Mouse (Mus musculus) forebrain, embryonic 11.5 days (tissue): ENCODE data around the gene Gm266. TPM values are rescaled to one million over a fixed set of nuclear protein-coding genes. Genes with fewer than 3 reads are reported as not detected.

Experiments used
- ATAC-seq: fragments of 200-750 bp; cut with Nextera tagmentation; replicated peaks from 2 replicates; pipeline ENCODE4 v1.8.0; 2017; ENCODE audit warnings: moderate TSS enrichment; ENCODE audit not compliant: low FRiP score
- DNase-seq: peaks from one replicate; pipeline ENCODE4 v3.0.0-alpha.2; 2017; ENCODE audit warnings: low spot score
- H3K27ac ChIP-seq: fragments of 300-500 bp; sonication (generic); 2 replicates; pipeline ENCODE4 v1.5.1; 2014; ENCODE audit warnings: low read depth, low read length
- H3K27me3 ChIP-seq: fragments of 300-500 bp; sonication (generic); 2 replicates; pipeline ENCODE4 v1.6.1; 2014; ENCODE audit warnings: mild to moderate bottlenecking, low read length, mixed read lengths; ENCODE audit not compliant: control insufficient read depth, insufficient read depth
- H3K36me3 ChIP-seq: fragments of 300-500 bp; sonication (generic); 2 replicates; pipeline ENCODE4 v1.6.1; 2014; ENCODE audit warnings: mild to moderate bottlenecking, low read length, moderate library complexity, mixed read lengths; ENCODE audit not compliant: control insufficient read depth, insufficient read depth
- H3K4me1 ChIP-seq: fragments of 300-500 bp; sonication (generic); replicated peaks from 2 replicates; pipeline ENCODE4 v1.6.1; 2014; ENCODE audit warnings: low read length, mixed read lengths; ENCODE audit not compliant: control insufficient read depth, insufficient read depth
- H3K4me2 ChIP-seq: fragments of 300-500 bp; sonication (generic); 2 replicates; pipeline ENCODE4 v1.6.1; 2014; ENCODE audit warnings: low read depth, mild to moderate bottlenecking, low read length, moderate library complexity, mixed read lengths; ENCODE audit not compliant: severe bottlenecking
- H3K4me3 ChIP-seq: fragments of 300-500 bp; sonication (generic); 2 replicates; pipeline ENCODE4 v1.5.1; 2014; ENCODE audit warnings: low read depth, low read length
- H3K9ac ChIP-seq: fragments of 300-500 bp; sonication (generic); 2 replicates; pipeline ENCODE4 v1.6.1; 2014; ENCODE audit warnings: low read length
- H3K9me3 ChIP-seq: fragments of 300-500 bp; sonication (generic); 2 replicates; pipeline ENCODE4 v1.6.1; 2016; ENCODE audit warnings: low read length, mixed read lengths; ENCODE audit not compliant: control insufficient read depth
- WGBS: fragments of 180-500 bp; shearing (Covaris S2); extraction: QIAGEN DNeasy Blood & Tissue Kit; methylation state at CpG from one replicate; pipeline ENCODE4 v1.1.7; 2014; 5-methylcytosine and 5-hydroxymethylcytosine counted together
- polyA plus RNA-seq: library from polyadenylated mRNA; unstranded; fragments of >200 nt; fragmentation: Nextera tagmentation; extraction: Ambion mirVana; gene quantifications from 2 replicates; pipeline ENCODE4 v1.2.1, GENCODE M21; 2014

Gene Gm266
- polyA plus RNA-seq, 1 experiment from 2014 or later = 4.7 TPM

DNA sequence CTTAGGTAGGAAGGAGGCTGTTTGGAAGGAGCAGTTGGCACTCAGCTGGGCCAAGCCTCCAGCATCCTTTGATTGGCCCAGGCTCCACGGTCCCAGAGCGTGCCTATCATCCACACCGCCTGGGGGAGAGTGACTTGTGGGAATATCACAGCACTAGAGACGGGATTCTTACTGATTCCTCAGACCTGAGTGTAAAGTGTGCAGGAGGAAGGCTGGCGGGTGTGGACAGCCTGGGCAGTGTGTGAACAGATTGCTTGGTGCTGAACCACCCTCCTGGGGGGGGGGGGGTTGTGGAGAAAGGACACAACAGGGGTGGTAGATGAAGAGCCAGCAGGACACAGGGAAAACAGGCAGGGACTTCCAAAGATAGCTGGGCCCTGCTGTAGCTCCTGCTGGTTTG lies 38.9 kb downstream of the Gm266 start:
- no peak for DNase-seq
- Histone ChIP-seq H3K9ac (no peak overlapping the region), H3K4me3 (no peak overlapping the region), H3K4me2 (no peak overlapping the region), H3K4me1 (peaks cover 12% of the 10 kb centered on the region), H3K27me3 (peaks cover 92% of the 10 kb centered on the region), H3K27ac (no peak overlapping the region), H3K9me3 (no peaks in the 10 kb centered on the region), H3K36me3 (no peaks in the 10 kb centered on the region)
- no peak for ATAC-seq
- WGBS = 11% methylated on average over 5 of the region's 5 CpGs

DNA sequence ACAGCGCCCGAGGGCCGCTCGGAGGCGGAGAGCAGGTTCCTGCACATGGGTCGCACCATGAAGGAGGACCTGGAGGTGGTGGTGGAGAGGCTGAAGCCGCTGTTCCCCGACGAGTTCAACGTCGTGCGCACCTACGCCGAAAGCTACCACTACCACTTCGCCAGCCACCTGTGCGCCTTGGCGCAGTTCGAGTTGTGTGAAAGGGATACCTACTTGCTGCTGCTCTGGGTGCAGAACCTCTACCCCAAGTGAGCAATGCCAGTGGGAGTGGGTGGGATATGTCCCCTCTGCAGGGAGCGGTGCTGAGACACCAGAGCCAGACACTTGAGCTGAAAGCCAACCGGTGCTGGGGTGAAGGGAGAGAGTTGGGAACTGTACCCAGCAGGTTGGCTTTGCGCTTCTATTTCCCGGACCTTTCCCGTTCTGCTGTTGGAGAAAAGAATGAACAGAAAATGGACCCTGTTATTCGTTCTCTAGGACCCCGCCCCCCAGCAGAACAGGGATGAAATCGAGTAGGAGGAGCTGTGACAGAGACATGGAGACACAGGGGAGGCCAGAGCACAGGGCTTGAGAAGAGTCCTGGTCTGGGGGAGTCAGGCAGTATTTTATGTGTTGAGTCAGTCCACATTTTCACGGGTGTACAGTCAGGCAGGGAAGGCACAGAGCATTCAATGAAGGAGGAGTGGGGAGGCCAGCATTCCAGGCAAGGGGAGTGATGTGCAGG lies 39.6 kb downstream of the Gm266 start:
- Histone ChIP-seq H3K36me3 (no peaks in the 10 kb centered on the region), H3K27me3 (peaks cover 90% of the 10 kb centered on the region), H3K4me2 (peak overlapping the region; percentile 33; the same call in 1 of the 2 replicates), H3K9ac (no peak overlapping the region), H3K27ac (no peak overlapping the region), H3K4me1 (peaks cover 12% of the 10 kb centered on the region), H3K9me3 (no peaks in the 10 kb centered on the region), H3K4me3 (0 out of 2 replicates have a peak overlapping the region, but pooled peaks have one; percentile 9)
- WGBS = 3% methylated on average over 27 of the region's 27 CpGs
- ATAC-seq (no peak), DNase-seq (no peak)

DNA sequence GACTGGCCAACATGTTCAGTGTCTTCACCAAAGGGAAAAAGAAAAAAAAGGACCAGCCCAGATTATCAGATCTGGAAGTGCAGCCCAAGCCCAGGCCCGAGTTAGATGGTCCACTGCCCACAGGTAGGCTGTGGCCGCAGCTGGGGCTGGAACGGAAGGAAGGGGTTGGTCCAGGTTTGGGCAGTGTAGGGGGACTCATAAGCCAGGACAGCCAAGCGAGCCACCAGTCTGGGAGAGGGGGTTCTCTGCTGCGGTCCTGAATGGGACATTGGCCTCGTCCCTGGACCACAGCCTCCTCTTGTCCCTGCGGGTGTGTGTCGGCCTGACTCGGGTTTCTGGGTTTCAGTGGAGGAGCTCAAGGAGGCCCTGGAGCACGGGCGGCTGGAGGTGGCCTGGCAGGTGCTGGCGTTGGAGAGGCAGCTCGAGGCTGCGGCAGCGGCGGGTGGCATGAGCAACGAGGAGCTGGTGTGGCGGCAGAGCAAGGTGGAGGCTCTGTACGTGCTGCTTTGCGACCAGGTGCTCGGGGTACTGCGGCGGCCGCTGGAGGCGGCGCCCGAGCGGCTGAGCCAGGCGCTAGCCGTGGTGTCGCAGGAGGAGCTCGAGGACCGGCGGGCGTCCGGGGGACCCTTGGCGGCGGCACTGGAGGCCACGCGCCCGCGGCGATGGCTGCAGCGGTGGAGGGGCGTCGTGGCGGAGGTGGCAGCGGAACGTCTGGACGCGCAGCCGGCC lies 40.3 kb downstream of the Gm266 start:
- 2% methylated on average over 52 of the region's 52 CpGs for WGBS
- ATAC-seq (no peak), DNase-seq (no peak)
- no peak overlapping the region for H3K9ac ChIP-seq
- no peak overlapping the region for H3K27ac ChIP-seq
- H3K36me3 ChIP-seq = no peaks in the 10 kb centered on the region
- H3K27me3 ChIP-seq = peaks cover 88% of the 10 kb centered on the region
- 0 out of 2 replicates have a peak overlapping the region, but pooled peaks have one; percentile 9 for H3K4me3 ChIP-seq
- peak overlapping the region; percentile 33; the same call in 1 of the 2 replicates for H3K4me2 ChIP-seq
- no peaks in the 10 kb centered on the region for H3K9me3 ChIP-seq
- H3K4me1 ChIP-seq = peaks cover 12% of the 10 kb centered on the region

DNA sequence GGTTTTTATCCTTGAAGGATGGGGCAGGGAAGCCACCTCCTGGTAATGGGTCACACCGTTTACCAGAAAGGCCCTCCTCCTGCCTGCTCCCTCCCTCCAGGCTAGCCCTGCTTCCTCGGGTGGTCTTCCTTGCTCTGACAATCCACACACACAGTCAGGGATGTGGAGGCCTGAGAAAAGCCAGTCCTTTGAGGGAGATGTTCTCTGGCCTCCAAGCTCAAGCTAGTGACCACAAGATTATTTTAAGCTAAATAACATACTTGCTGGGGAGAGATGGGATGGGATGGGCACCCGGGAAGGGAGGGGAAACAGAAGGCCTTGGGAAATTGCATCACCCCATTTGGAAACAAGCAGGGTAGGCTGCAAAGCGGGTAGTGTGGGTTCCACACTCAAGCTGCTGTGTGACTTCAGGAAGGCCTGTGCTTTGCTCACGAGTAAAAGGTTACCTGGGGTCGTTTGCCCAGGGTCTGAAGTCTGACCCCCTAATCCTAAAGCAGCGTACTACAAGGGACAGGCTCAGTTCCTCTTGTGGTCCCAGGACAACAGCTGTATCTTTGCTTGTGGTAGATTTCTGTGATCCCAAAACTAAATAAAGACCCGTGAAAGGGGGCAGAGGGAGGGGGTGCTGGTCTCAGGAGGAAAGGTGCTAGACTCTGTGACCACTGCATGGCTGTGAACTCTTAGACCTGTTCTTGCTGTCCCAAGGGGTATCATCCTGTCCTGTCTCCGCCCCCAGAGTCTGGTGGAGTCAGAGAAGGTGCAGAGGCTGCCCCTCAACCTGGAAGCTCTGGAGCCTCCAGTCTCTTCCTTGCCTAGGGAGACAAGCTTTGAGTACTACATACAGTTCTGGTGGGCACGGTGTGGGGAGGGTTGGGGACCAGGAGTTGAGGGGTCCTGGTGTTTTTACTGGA lies 41.4 kb downstream of the Gm266 start:
- no peak overlapping the region for H3K4me2 ChIP-seq
- no peak overlapping the region for H3K27ac ChIP-seq
- H3K4me3 ChIP-seq = no peak overlapping the region
- ATAC-seq (no peak), DNase-seq (no peak)
- no peak overlapping the region for H3K9ac ChIP-seq
- H3K27me3 ChIP-seq = peaks cover 76% of the 10 kb centered on the region
- WGBS = 18% methylated on average over 10 of the region's 10 CpGs
- H3K36me3 ChIP-seq = no peaks in the 10 kb centered on the region
- H3K9me3 ChIP-seq = no peaks in the 10 kb centered on the region
- peaks cover 12% of the 10 kb centered on the region for H3K4me1 ChIP-seq

DNA sequence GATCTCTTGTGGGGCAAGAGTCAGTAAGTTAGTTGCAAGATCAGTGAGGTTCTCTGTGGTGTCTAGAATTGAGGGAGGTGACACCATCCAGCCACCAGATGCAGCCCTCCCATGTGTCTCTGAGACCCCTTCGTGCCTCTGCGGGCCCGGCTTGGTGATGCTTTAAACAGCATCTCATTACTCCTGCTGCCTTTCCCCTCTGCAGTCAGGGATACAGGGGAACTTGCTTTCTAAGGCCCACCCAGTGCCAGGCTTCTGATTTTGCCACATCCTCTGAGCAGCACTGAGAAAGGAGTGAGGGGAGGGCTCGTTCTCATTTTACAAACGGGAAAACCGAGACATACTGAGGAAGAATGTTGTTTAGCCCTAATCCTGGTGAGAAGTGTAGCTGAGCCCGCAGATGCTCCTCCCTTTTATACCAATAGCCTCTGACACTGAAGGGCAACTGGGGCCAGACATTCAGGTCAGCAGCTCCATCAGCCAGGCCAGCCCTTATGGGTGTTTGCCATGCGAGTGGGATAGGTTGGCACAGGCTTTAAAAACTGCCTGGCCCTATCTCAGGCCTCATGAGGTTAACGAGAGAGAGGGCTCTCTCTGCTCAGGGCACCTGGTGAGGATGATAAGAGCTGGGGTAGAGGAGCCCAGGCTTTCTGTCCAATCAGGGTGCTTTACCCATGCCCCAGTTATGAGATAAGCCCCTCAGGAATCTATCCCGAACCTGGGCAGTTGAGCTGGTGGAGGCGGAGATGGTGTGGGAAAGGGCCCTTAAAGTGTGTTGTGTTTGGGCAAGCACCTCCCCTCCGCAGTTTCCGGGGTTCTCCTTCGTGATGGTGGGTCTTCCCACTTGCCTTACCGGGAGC lies 42.4 kb downstream of the Gm266 start:
- Histone ChIP-seq H3K27me3 (peaks cover 67% of the 10 kb centered on the region), H3K9me3 (no peaks in the 10 kb centered on the region), H3K4me3 (peak overlapping the region; percentile 37), H3K9ac (peak overlapping the region; percentile 2; the same call in 1 of the 2 replicates), H3K36me3 (no peaks in the 10 kb centered on the region), H3K27ac (no peak overlapping the region), H3K4me2 (peak overlapping the region; percentile 74), H3K4me1 (peaks cover 12% of the 10 kb centered on the region)
- no peak for DNase-seq
- 12% methylated on average over 15 of the region's 15 CpGs for WGBS
- no peak for ATAC-seq

DNA sequence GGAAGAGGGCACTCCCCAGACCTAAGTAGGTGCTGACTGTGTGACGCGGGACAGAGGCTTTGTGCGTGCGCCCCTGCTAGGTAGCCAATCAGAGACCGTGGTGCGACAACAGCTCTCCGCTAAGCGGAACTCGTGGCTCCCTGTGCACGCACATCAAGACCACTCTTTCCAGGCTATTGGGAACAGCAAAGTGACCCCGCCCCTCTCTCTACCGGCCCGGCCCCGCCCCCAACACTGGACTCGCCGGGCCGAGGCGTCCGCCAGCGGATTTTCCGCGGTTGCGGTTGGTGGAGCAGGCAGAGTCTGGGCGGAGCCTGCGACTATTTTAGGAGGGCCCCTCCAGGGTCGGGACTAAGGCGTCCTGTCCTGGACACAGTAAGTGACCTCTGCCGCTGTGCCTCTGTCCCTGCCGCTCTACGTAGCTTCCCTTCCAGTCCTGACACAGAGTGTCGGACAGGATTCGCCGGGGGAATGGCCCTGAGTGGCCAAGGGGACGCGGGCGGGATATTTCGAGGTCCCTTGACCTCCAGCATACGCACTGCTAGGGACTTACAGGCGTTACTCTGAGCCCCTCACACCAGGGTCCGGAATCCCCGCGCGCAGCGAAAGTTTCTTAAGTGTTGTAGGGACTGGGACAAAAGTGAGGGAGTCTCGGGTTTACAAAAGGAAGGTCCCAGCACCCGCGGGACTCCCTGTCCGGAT lies 43.2 kb downstream of the Gm266 start, which contains the start of gene Tnfaip2:
Gene Tnfaip2, plus strand, starts transcription at position 161 of the 702 bp plus-strand sequence.
- H3K27me3 ChIP-seq = peaks cover 59% of the 10 kb centered on the region
- peak within 1 kb of the TSS; percentile 37 for H3K4me3 ChIP-seq
- peaks cover 12% of the 10 kb centered on the region for H3K4me1 ChIP-seq
- peak within 1 kb of the TSS; percentile 2; the same call in 1 of the 2 replicates for H3K9ac ChIP-seq
- no peak within 1 kb of the TSS for H3K27ac ChIP-seq
- peak within 1 kb of the TSS; percentile 74 for H3K4me2 ChIP-seq
- peak; percentile 86 for ATAC-seq
- no peaks in the 10 kb centered on the region for H3K36me3 ChIP-seq
- peak; percentile 87 for DNase-seq
- WGBS = 1% methylated on average over 48 of the region's 48 CpGs
- H3K9me3 ChIP-seq = no peaks in the 10 kb centered on the region

DNA sequence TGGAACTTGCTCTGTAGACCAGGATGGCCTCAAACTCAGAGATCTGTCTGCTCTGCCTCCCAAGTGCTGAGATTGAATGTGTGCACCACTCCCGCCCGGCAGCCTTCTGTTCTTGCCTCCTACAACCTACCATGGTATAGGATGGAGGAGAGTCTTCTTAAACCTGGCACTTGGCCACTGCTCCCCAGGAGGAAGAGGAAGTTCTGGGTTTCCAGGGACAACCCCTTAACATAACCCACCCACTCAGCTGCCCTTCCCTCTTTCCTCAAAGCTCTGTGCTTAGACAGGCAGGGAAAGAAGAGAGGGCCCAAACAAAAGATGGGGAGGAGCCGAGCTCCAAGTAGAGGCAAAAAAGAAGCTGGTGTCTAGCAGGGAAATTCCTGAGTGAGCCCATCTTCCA lies 44.1 kb downstream of the Gm266 start:
- Histone ChIP-seq H3K4me3 (no peak overlapping the region), H3K9ac (no peak overlapping the region), H3K36me3 (no peaks in the 10 kb centered on the region), H3K27me3 (peaks cover 50% of the 10 kb centered on the region), H3K4me1 (peaks cover 10% of the 10 kb centered on the region), H3K9me3 (no peaks in the 10 kb centered on the region), H3K27ac (no peak overlapping the region), H3K4me2 (no peak overlapping the region)
- 51% methylated on average over 3 of the region's 3 CpGs for WGBS
- ATAC-seq (no peak), DNase-seq (no peak)
